Mouse (Mus musculus): ENCODE data around the gene Fam207a.

DNA sequence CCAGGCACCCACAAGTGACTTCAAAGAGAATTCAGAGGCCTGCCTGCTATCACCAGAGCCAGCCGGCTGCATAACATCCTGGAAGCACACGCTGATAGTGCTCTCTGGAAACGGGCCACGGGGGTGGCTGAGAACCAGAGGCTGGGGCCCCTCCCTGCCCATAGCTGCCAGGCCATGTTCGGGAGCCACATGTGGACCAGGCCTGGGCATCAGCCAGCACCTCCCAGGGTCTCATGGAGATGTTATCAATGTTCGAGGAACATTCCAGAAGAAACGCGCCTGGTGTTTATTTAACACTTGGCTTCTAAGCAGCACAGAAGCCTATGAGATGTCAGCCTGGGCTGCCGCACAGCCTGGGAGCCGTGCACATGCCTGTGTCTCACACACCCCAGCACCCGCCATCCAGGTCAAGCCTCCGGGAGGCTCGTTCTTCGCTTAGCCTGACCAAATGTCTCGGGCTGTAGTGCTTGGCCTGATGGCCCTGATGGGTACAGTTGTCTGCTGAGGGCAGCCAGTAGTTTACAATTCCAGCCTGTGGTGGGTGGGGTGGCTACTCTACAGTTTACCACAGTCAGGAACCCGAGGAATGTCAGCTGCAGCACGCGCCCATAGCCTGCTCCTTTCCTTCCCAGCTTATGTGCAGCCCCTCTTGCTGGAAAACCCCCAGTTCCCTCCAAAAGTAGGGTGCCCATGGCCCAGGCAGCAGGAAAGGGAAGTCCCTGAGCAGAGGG lies 31.2 kb downstream of the Fam207a start:
- TF ChIP-seq POLR2A (IDR thresholded peaks at IDR 0.05; ENCODE audit: borderline replicate concordance, extremely low read depth, insufficient read depth, insufficient read length, poor library complexity, severe bottlenecking) (no peak), CTCF (IDR thresholded peaks at IDR 0.05; ENCODE audit: borderline replicate concordance, extremely low read depth, insufficient read depth, insufficient read length) (no peak)
